Mouse (Mus musculus) midbrain, embryonic 16.5 days (tissue): ENCODE measurements around the gene Zfpl1. TPM values are rescaled to one million over a fixed set of nuclear protein-coding genes. Genes with fewer than 3 reads are reported as not detected.
"Not testable (repeated sequence)": the region's sequence is repeated elsewhere in the genome, so short reads cannot be mapped to it uniquely, and the experiment has no call there.

Experiments used
- ATAC-seq: fragments of 200-750 bp; cut with Nextera tagmentation; 2 replicates; pipeline ENCODE4 v1.8.0; 2017; ENCODE audit warnings: moderate TSS enrichment
- H3K27ac ChIP-seq: fragments of 300-500 bp; sonication (generic); 2 replicates; pipeline ENCODE4 v1.5.1; 2014; ENCODE audit warnings: mild to moderate bottlenecking, low read length, mixed read lengths
- H3K27me3 ChIP-seq: fragments of 300-500 bp; sonication (generic); 2 replicates; pipeline ENCODE4 v1.6.1; 2014; ENCODE audit warnings: low read depth, low read length, mixed read lengths; ENCODE audit not compliant: control insufficient read depth, insufficient read depth
- H3K36me3 ChIP-seq: fragments of 300-500 bp; sonication (generic); 2 replicates; pipeline ENCODE4 v1.6.1; 2014; ENCODE audit warnings: mild to moderate bottlenecking, low read length, moderate library complexity, mixed read lengths; ENCODE audit not compliant: control insufficient read depth, insufficient read depth
- H3K4me1 ChIP-seq: fragments of 300-500 bp; sonication (generic); 2 replicates; pipeline ENCODE4 v1.6.1; 2014; ENCODE audit warnings: mild to moderate bottlenecking, low read length, mixed read lengths; ENCODE audit not compliant: control insufficient read depth, insufficient read depth
- H3K4me2 ChIP-seq: fragments of 300-500 bp; sonication (generic); 2 replicates; pipeline ENCODE4 v1.6.1; 2014; ENCODE audit warnings: mild to moderate bottlenecking, low read length, mixed read lengths
- H3K4me3 ChIP-seq: fragments of 300-500 bp; sonication (generic); 2 replicates; pipeline ENCODE4 v1.5.1; 2014; ENCODE audit warnings: low read depth, mild to moderate bottlenecking, low read length, moderate library complexity, mixed read lengths
- H3K9ac ChIP-seq: fragments of 300-500 bp; sonication (generic); 2 replicates; pipeline ENCODE4 v1.6.1; 2014; ENCODE audit warnings: low read depth, low read length, mixed read lengths
- H3K9me3 ChIP-seq: fragments of 300-500 bp; sonication (generic); replicated peaks from 2 replicates; pipeline ENCODE4 v1.6.1; 2014; ENCODE audit warnings: mild to moderate bottlenecking, low read length, mixed read lengths; ENCODE audit not compliant: control insufficient read depth, poor library complexity, severe bottlenecking
- WGBS: fragments of 180-500 bp; shearing (Covaris S2); extraction: QIAGEN DNeasy Blood & Tissue Kit; methylation state at CpG from one replicate; pipeline ENCODE4 v1.1.7; 2014; 5-methylcytosine and 5-hydroxymethylcytosine counted together
- polyA plus RNA-seq: library from polyadenylated mRNA; unstranded; fragments of >200 nt; fragmentation: Nextera tagmentation; extraction: Ambion mirVana; gene quantifications from 2 replicates; pipeline ENCODE4 v1.2.1, GENCODE M21; 2015

The Zfpl1 gene
- 80.6 and 87.3 TPM in 2 replicates for polyA plus RNA-seq

- peak within 1 kb of the TSS; percentile 78 for H3K9ac ChIP-seq
- peak within 1 kb of the TSS; percentile 94 for H3K4me2 ChIP-seq
- peaks cover 18% of the 10 kb centered on the region for H3K4me1 ChIP-seq
- peak; percentile 91 for ATAC-seq
- peaks cover 16% of the 10 kb centered on the region for H3K36me3 ChIP-seq
- no peaks in the 10 kb centered on the region for H3K9me3 ChIP-seq
- 0% methylated on average over 58 of the region's 58 CpGs for WGBS
- H3K27me3 ChIP-seq, result no peaks in the 10 kb centered on the region
- peak within 1 kb of the TSS; percentile 76 for H3K4me3 ChIP-seq
- peak within 1 kb of the TSS; percentile 63; the same call in 1 of the 2 replicates for H3K27ac ChIP-seq
Observed at GRCm38 (mm10) chr19:6084478-6085248, at the start of gene Zfpl1, which contains the start of gene Cdca5. Gene Zfpl1, minus strand, starts transcription at chr19:6084956. Gene Cdca5, plus strand, starts transcription at chr19:6084983.

GRCm38 (mm10) chr19:6133197-6133596 is 48.4 kb upstream of the Zfpl1 start:
- not testable (repeated sequence) for H3K27me3 ChIP-seq, H3K9ac ChIP-seq, H3K9me3 ChIP-seq, H3K4me2 ChIP-seq, H3K27ac ChIP-seq, ATAC-seq, H3K4me1 ChIP-seq, H3K4me3 ChIP-seq
- 46% methylated on average over 1 of the region's 1 CpGs for WGBS
- 0 out of 2 replicates have a peak, but pooled peaks cover 14% of the 10 kb centered on the region for H3K36me3 ChIP-seq

GRCm38 (mm10) chr19:6132171-6132827 is 47.5 kb upstream of the Zfpl1 start:
- Histone ChIP-seq H3K4me2 (no peak overlapping the region), H3K9me3 (no peaks in the 10 kb centered on the region), H3K27me3 (no peaks in the 10 kb centered on the region), H3K4me3 (no peak overlapping the region), H3K4me1 (peaks cover 4% of the 10 kb centered on the region; the same call in 1 of the 2 replicates), H3K27ac (0 out of 2 replicates have a peak overlapping the region, but pooled peaks have one; percentile 20), H3K9ac (no peak overlapping the region), H3K36me3 (0 out of 2 replicates have a peak, but pooled peaks cover 11% of the 10 kb centered on the region)
- 86% methylated on average over 7 of the region's 7 CpGs for WGBS
- ATAC-seq, result no peak

GRCm38 (mm10) chr19:6130414-6131128 is 45.8 kb upstream of the Zfpl1 start:
- H3K4me1 ChIP-seq, H3K36me3 ChIP-seq, H3K4me3 ChIP-seq, H3K4me2 ChIP-seq, H3K9ac ChIP-seq, H3K9me3 ChIP-seq, H3K27me3 ChIP-seq, H3K27ac ChIP-seq, ATAC-seq: not testable (repeated sequence)
- 76% methylated on average over 7 of the region's 7 CpGs for WGBS

- Histone ChIP-seq H3K4me3 (peak within 1 kb of the TSS; percentile 53), H3K36me3 (no peaks in the 10 kb centered on the region), H3K9me3 (no peaks in the 10 kb centered on the region), H3K9ac (peak within 1 kb of the TSS; percentile 72), H3K27ac (peak within 1 kb of the TSS; percentile 90), H3K4me2 (peak within 1 kb of the TSS; percentile 59), H3K4me1 (peaks cover 7% of the 10 kb centered on the region), H3K27me3 (no peaks in the 10 kb centered on the region)
- peak; percentile 95 for ATAC-seq
- under 1% methylated on average over 32 of the region's 32 CpGs for WGBS
Observed at GRCm38 (mm10) chr19:6127760-6128341, 43.1 kb upstream of the Zfpl1 start, which contains the start of gene Snx15. Gene Snx15, minus strand, starts transcription at chr19:6128304.

- Histone ChIP-seq H3K27ac (peak overlapping the region; percentile 90; the same call in 1 of the 2 replicates), H3K27me3 (no peaks in the 10 kb centered on the region), H3K36me3 (no peaks in the 10 kb centered on the region), H3K4me2 (peak overlapping the region; percentile 59), H3K4me3 (peak overlapping the region; percentile 53), H3K9ac (no peak overlapping the region), H3K9me3 (no peaks in the 10 kb centered on the region), H3K4me1 (peaks cover 7% of the 10 kb centered on the region)
- no peak for ATAC-seq
- 78% methylated on average over 10 of the region's 10 CpGs for WGBS
Observed at GRCm38 (mm10) chr19:6126789-6127580, 42.2 kb upstream of the Zfpl1 start.

- no peaks in the 10 kb centered on the region for H3K9me3 ChIP-seq
- 24% methylated on average over 4 of the region's 4 CpGs for WGBS
- no peak overlapping the region for H3K4me2 ChIP-seq
- no peak overlapping the region for H3K9ac ChIP-seq
- H3K27ac ChIP-seq, result no peak overlapping the region
- ATAC-seq, result no peak
- H3K4me3 ChIP-seq, result no peak overlapping the region
- H3K27me3 ChIP-seq, result no peaks in the 10 kb centered on the region
- H3K4me1 ChIP-seq, result peaks cover 7% of the 10 kb centered on the region
- no peaks in the 10 kb centered on the region for H3K36me3 ChIP-seq
Observed at GRCm38 (mm10) chr19:6126289-6126688, 41.5 kb upstream of the Zfpl1 start.

- Histone ChIP-seq H3K9me3 (no peaks in the 10 kb centered on the region), H3K36me3 (0 out of 2 replicates have a peak, but pooled peaks cover 3% of the 10 kb centered on the region), H3K4me3 (no peak overlapping the region), H3K27ac (no peak overlapping the region), H3K4me2 (no peak overlapping the region), H3K4me1 (peaks cover 7% of the 10 kb centered on the region), H3K27me3 (no peaks in the 10 kb centered on the region), H3K9ac (no peak overlapping the region)
- WGBS, result 88% methylated on average over 2 of the region's 2 CpGs
- no peak for ATAC-seq
Observed at GRCm38 (mm10) chr19:6124898-6125297, 40.1 kb upstream of the Zfpl1 start.
